Mouse (Mus musculus): ENCODE results near the gene Phf3.
A peak's percentile ranks its signal among the peaks of the same experiment; 100 is the strongest.
"Not testable (repeated sequence)": the region's sequence is repeated elsewhere in the genome, so short reads cannot be mapped to it uniquely, and the experiment has no call there.

Phf3 gene

DNA sequence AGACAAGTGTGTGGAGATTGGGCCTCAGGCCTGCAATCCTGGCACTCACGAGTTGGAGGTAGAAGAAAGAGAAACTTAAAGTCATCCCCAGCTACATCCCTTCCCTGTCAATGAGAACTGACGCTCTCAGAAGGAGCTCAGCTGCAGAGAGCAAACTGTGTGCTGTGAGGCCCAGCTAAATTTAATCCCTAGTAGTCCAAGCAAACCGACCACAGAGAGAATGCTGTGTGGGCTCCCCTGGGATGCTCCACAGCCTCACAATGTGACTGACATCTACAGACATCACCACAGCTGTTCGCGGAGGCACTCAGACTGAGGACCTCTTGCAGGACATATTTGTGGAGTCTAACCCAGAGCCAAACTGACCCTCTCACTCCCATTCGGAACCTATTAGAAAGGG, 54.3 kb downstream of the Phf3 start:
- no peak for DNase-seq (ENCODE audit: low spot score)

DNA sequence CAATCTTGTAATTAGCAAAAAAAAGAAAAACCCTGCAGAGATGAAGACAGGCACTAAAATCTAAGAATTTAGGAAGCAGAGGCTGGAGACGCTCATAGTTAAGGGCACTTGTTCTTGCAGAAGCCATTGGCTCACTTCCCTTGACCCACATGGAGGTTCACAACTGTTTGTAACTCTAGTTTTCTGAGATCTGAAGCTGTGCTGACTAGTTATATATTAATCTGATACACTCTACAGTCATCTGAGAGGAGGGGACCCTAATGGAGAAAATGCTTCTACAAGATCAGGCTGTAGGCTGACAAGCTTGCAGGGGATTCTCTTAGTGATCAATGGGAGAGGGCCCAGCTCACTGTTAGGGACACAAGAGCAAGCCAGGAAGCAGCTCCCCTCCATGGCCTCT, 58.1 kb downstream of the Phf3 start:
- no peak for DNase-seq (ENCODE audit: low spot score)

DNA sequence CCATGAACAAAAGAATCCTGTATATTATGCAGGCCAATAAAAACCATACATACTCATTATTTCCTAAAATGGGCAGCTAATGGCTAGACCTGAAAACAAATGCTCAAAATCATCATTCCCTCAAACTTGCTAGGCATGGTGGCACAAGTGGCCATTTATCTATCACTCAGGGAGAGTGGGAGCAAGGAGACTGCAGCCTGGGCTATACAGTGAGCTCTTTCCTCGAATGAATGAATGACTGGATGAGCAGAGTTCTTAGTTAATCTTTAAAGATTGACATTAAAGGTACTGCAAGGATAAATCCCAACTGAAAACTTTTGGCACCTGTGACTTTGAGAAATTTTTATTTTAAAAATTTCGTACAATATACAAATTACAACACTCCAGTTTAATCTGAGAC, 58.7 kb downstream of the Phf3 start:
- no peak for DNase-seq (ENCODE audit: low spot score)

DNA sequence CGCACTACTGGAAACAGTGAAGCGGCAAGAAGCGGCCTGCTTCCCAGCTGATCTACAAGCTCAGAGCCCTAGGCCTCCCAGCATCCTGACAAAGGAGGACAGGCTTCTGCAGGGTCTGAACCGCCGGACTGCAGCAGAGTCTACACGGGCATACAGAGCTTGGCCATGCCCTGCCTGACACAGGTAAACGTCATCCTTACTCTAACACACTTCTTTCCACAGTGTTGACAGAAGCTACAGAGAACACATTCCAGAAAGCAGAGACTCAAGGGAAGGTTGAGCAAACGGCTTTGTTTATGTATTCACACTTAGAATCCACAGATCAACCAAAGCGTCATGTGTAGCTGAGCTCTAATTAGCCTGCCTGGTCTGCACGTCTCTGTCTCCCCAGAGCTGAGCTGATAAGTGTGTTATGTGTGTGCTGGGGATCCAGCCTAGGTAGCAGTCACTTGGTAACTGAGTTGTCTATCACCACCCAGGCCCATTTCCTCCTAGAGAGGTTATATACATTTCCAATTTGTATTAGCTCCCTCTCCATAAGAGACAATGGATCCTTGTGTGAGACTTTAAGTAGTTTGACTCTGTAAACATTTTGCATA, 65.5 kb downstream of the Phf3 start:
- DNase-seq (ENCODE audit: low spot score), result no peak

DNA sequence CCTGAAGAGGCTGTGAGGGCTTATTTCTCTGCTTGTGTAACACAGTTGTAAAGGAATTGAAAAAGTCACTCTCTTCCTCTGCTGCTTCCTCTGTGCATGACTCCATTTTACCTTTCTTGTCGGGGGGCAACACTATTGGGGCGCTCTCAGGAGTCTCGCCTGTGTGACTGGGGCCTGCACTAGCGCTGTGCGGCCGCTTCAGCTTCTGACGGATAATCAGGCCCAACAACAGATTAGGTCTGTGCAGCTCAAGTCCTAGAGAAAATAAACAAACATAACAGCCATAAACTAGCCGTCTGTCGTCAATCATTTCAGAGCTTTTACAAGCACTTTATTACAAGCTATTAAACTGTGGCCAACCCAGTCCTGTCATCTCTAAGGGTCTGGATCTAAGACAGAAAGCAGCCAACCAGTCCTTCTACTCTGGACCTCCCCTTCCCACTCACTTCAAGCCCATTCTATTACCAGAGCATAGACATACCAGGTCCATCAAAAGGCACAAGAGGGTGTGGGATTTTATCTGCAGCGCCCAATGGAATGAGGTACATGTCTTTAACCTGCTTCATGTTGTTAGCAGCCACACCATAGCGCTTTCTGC, 67.9 kb downstream of the Phf3 start:
- DNase-seq (ENCODE audit: low spot score), result no peak

DNA sequence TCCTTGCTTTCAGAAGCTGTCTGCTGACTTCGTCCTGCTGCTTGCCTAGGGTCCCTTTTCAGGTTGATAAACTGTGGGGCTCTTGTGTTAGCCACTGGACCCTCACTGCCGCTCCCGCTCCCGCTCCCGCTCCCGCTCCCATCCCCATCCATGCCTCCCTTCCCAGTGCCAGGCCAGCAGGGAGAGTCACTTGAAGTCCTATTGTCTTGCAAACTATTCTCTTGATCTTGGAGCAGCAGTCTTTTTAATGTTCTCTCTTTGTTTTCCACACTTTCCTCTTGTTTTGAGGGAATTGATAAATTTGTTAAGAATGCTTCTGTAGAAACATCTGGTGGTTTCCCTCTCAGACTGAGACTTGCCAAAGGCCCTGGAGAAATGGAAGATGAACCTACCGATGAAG, 68.8 kb downstream of the Phf3 start:
- no peak for DNase-seq (ENCODE audit: low spot score)

DNA sequence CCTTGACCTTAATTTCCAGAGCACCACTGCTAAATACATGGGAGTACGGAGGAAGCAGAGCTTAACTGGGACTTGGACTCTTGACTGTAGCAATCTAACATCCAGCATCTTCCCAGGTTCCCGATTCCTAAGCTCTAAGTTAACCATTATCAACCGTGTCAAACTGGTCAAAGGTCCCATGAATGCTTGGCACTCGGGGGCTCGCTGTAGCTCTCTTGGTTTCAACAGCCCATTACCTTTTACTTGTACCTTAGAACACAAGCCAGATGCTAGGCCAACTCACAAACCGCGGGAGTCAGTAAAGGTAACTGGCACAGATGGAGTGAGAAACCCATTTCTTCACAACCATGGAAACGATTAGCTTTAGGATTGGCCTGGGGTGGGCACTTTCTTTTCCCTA, 71.8 kb downstream of the Phf3 start:
- DNase-seq (ENCODE audit: low spot score), result no peak

DNA sequence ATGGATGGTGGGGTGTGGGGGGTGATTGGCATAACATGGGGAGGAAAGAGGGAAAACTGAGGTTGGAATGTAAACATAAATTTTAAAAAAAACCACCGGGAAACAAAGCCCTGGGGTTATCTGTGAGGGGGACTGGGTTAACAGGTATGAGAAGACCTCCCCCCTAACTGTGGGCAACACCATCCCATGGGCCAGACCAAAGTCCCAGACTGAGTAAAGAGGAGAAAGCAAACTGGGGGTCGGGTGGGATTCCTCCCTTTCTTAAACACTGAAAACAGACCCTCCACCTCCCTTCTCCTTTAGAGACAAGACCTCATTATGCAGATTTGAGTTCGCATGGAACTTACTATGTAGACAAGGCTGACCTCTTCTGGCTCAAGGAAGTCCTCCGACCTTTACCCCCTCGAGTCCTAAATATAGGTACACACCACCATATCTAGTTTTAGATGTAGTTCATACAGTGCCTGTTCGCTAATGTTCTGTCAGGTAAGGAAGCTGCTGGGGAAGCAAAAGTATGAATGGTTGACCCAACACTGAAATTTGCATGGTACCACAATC, 74.4 kb downstream of the Phf3 start:
- DNase-seq (ENCODE audit: low spot score), result no peak

DNA sequence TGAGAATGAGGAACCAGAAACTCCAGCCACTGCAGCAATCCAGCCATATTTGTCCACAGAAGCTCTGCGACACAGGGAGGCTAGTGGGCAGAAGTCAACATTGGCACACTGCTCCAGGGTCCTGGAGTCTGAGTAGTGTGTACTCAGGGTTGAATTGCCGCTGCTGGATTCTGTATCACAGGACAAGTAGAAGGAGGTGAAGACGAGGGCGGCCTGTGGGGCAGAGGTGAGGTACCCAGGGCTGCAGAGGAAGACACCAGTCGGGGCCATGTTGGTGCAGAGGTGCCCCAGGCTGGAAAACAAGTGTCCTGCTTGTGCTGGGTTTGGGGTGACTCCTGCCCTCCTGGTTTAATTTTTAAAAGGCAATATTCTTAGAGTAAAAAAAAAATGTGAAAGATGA, 79.1 kb downstream of the Phf3 start:
- DNase-seq (ENCODE audit: low spot score), result no peak

DNA sequence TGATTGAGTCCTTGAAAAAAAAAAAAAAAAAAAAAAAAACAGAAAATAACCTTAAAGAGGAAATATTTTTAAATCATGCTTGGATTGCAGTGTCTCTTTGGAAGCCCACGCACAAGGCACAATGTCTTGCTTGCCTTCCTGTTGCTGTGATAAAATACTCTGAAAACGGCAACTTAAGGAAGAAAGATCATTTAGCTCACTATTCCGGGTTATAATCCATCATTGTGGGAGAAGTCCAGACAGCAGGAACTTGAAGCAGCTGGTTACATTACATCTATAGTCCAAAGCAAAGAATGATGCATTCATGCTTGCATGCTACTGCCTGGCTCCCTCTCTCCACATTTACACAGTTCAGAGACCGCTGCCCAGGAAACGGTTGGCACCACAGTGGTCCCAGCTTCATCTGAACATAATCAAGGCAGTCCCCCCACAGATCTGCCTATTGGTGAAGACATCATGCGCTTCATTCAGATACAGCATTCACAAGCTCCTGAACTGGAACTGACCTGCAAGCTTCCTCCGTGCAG, 80.3 kb downstream of the Phf3 start:
- DNase-seq (ENCODE audit: low spot score), result no peak

DNA sequence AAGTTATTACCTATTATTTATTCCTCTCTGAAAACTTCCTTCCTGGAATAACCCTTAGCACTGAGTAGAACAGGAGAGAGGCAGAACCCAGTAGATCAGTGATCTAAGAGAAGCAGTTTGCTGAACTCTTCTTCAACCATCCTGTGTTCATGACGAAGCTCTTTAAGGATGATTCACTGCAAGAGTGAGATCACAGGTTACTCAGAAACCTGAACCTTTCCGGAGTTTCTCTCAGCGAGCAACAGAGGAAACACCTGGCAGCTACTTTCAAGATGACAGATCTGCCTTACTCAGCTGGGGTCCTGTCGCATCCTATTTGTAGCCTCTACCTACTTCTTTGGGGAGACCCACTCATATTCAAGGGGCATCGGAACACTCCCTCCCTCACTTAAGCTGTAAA, 80.8 kb downstream of the Phf3 start:
- DNase-seq (ENCODE audit: low spot score), result no peak

DNA sequence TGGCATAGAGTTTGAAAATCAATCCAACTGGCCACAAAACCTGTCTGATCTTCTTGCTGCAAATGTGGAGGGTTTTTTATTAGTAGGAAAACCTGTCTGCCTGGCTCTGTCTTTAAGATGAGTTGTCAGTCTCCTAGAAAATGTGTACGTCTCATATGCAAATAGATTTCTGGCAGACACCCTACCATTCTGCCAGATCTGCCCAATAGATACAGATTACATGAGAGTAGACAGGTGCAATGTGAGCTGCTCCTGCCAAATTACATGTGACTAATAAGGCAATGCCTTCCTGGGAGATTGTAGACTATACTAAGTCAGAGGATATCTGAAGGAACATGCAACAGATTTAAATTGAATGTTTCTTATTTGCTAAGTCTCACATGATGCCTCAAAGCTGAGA, 83.5 kb downstream of the Phf3 start:
- DNase-seq (ENCODE audit: low spot score), result no peak

DNA sequence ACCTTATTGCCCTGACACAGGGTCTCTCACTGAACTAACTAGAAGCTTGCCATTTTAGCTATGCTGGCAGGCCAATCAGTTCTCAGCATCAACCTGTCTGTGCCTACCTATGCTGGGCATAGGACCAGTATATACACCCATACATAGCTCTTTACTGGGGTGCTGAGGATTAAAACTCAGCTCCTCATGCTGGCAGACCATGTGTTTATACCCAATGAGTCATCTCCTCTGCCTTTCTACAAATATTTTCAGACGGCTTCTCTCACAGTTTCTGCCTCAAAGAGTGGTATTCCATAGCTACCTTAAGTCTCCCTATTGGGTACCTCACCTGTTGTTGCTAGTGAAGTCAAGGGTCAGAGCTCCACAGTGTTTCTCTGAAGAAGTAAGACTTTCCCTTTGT, 84.0 kb downstream of the Phf3 start:
- DNase-seq (ENCODE audit: low spot score), result no peak

DNA sequence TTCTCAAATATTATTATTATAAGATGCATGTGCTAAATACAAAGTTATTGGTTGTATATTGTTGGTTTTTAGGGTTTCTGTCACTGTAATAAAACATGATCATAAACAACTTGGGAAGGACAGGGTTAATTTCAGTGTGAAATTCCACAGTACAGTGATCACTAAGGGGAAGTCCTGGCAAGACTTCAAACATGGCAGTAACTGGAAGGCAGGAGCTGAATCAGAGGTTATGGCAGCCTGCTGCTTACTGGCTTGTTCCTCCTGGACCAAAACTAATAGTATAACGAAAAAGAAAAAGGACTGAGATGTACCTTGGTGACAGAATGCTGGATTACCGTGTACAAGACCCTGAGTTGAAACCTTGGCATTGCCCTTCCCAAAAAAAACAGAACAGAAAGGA, 84.7 kb downstream of the Phf3 start:
- DNase-seq (ENCODE audit: low spot score), result no peak

DNA sequence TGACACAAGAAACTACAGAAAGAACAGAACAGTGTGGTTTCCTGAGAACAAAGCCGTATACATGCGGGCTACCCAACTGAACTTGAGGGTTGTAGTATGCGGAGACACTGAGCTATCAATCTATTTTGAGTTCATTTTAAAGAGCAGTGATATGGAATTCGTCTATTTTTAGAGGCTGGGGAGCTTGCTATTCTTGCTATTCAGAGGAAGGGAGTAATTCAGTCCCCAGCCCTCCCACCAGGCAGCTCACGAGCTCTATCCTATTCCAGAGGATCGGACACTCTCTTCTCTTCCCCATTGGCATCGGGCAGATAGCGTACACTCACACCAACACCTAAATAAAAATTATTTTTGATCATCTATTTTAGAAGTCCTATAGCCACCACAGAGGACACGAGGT, 87.1 kb downstream of the Phf3 start:
- DNase-seq (ENCODE audit: low spot score), result no peak

DNA sequence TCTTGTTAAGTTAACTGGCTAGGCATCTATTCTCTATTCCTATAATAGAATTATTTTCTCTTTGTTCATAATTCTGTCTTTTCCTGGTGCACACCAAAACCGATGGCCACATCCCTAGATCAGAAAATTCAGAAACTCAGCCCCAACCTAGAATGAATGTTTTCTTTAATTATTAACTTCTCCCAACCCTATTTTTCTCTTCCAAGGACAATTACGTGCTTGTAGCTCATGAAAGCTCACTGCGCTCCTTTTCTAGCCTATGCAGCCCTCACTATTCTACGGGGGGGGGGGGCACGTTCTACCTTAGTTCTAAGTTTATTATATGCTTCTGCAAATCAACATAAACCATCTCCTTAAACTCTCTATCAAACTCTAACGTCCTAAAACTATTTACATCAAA, 90.0 kb downstream of the Phf3 start:
- no peak for DNase-seq (ENCODE audit: low spot score)

DNA sequence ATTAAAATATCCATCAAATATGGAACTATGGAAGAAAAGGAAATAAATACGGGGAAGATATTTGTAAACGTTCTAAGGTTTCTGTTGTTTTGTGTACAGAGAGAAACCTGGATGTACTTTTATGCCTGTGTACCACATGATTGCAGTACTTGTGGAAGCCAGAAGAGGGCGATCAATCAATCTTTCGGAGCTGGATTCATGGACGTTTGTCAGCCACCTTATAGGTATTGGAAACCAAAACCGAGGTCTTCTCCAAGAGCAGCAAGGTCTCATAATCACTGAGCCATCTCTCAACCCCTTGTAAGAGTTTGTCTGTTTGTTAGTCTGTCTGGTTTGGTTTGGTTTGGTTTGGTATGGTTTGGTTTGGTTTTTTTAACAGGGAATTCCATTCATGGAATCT, 93.4 kb downstream of the Phf3 start:
- peak; percentile 39 for DNase-seq (ENCODE audit: low spot score)

DNA sequence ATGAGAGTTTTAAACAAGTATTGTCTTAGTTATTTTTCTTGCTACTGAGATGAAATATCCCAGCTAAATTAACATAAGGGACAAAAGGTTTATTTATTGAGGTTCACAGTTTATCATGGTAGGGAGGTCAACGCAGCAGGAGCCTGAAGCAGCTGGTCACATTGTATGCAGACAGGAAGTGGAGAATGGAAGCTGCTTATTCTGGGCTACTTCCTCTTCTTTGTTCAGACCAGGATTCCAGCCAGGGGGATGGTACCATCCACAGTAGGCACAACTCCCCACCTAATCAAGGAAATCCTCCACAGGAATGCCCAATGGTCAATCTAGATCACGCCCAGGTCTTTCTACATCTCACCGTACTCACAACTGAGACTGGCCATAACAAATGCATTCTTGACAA, 94.2 kb downstream of the Phf3 start:
- no peak for DNase-seq (ENCODE audit: low spot score)

DNA sequence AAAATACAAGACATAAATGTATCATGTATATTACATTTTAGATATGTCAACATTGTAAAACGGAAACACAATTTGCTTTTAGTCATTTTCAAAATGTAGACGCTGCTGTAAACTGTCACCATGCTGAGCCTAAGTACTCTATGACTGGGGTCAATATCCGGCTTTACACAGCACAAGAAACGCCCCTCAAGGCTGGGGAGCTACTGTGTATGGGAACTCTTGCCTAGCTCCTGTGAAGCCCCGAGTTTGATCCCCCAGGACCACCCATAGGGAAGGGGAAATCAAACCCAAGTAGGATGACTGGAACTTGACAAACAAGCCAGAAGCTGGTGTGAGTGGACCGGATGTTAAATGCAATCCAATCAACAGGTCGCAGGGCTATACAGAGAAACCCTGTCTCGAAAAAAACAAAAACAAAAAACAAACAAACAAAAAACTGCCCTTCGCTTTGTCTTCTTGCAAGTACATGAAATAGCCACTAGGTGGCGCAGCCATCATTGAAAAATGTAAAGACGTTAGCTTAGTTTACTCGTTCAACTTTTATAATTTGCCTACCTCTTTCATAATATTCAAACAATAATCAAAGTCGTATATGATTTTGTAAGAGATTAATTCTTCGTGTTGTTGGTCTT, 95.2 kb downstream of the Phf3 start:
- peak; percentile 12 for DNase-seq (ENCODE audit: low spot score)

DNA sequence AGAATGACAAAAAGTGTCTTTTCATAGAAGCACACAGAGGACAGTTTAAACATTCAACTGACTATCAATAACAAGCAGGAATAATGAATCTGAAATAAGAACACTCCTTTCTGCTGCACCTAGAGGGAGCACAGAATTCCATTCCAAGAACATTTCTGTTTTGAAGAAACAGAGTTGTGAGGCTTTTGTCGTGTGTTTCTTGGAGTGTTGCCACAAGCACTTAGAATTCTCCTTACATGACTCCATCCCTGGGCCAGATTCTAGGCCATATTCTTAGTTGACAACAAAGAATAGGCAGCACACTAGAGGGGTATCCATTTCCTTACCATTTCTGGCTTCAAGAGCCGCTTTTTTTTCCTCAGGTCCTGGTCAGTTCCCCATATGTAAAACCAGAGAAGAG, 97.5 kb downstream of the Phf3 start:
- peak; percentile 58 for DNase-seq (ENCODE audit: low spot score)

DNA sequence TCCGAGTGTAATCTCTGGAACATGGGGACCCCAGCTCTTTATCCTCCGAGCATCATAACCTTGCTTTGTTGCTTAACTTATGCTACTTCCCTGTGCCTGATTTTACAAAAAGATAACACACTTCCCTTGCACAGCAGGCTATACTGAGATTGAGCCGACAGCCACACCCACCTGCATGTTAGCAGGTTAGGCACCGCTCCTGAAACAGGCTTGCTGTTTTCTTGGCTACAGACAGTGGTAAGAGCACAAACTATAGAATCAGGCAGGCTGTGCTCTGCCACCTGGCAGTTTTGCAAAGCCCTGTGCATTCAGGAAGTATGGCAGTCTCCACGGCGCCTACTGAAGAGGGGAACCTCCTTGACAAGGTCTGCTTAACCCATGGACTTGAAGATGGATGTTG, 100.1 kb downstream of the Phf3 start:
- no peak for DNase-seq (ENCODE audit: low spot score)

DNA sequence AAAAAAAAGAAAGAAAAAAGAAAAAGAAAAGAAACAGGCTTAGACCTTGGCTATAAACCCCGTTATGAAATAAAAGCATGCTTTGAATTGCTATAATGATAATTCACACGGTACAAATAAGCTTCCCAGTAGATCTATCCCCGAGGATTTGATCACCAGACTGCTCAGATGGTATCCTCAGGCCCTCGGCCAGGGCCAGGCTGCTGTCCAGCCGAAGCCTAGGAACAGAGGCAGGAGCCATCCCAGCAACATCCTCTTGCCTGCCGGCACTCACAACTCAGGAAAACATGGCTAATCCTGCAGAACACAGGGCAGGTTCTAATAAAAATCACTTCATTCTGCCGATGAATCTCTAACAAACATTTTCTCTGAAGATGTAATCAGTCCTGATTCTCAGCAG, 100.9 kb downstream of the Phf3 start:
- DNase-seq (ENCODE audit: low spot score), result no peak

DNA sequence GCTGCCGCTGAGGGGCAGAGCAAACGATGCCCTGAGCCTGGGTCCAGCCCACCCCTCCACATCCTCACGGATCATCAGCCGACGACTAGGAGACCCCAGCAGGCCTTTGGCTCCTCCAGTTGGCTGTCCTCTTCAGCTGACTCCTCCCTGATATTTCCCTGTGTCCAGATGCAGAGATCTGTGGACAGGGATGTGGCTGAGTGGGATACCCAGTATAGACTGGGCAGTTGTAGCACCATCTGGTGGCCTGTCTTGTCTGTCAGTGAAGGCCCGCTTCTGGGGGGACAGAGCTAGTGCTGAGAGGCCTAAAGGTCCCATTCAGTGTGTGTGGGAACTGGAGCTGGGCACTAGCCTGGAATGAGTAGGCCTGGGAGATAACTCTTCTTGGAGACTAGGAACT, 101.9 kb downstream of the Phf3 start:
- DNase-seq (ENCODE audit: low spot score), result peak; percentile 11

DNA sequence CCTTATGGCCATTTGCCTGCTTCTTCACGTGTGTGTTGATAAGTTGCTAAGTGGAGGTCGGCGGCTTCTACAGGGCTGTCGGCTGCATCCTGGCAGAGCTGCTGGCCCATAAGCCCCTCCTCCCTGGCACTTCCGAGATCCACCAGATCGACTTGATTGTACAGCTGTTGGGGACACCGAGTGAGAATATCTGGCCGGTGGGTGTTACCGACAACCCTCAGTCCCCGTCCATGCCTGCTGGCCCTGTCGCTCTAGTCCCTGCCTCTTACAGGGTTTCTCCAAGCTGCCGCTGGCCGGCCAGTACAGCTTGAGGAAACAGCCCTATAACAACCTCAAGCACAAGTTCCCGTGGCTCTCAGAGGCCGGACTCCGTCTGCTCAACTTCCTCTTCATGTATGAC, 103.1 kb downstream of the Phf3 start:
- not testable (repeated sequence) for DNase-seq (ENCODE audit: low spot score)
